Mouse (Mus musculus): ENCODE results near the gene Pitpna.
"Not testable (repeated sequence)": the region's sequence is repeated elsewhere in the genome, so short reads cannot be mapped to it uniquely, and the experiment has no call there.

DNA sequence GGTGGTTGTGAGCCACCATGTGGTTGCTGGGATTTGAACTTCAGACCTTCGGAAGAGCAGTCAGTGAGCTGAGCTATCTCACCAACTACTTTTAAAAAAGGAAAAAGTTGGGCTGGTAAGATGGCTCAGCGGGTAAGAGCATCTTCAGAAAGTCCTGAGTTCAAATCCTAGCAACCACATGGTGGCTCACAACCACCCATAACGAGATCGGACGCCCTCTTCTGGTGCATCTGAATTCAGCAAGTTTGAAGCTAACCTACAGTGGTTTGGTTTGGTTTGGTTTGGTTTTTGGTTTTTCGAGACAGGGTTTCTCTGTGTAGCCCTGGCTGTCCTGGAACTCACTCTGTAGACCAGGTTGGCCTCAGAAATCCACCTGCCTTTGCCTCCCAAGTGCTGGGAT, 31.9 kb upstream of the Pitpna start:
- TF ChIP-seq POLR2A (IDR thresholded peaks at IDR 0.05; ENCODE audit: low read depth, low read length); CTCF (IDR thresholded peaks at IDR 0.05; ENCODE audit: borderline replicate concordance, insufficient read depth, low read length): not testable (repeated sequence)

Data from embryonic fibroblast, embryonic 13.5 days (primary cell).